Mouse (Mus musculus): ENCODE results near the gene Cxcl17. TPM values are rescaled to one million over a fixed set of nuclear protein-coding genes. Genes with fewer than 3 reads are reported as not detected.

Cxcl17 gene
- polyA plus RNA-seq, 1 experiment from 2014 or later, result 0.30 TPM

DNA sequence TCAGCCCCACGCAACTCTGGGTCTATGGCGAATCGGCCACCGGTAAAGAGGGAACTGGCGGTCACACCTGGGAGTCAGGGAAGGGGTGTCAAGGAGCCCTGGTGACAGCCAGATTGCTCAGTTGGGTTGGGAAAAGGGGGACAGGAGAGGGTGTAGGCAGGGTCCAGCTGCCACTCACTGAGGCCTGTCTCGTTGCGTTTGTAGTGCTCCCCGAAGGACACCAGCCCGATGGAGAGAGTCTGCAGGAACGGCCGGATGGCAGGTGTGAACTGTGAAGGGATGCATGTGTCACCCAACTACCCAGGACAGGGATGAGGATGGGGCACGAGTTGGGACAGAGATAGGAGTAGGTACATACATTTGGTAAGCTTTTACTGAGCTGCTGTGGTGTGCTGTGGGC is 27.4 kb downstream of the Cxcl17 start:
- Histone ChIP-seq H3K27me3 (peaks cover 11% of the 10 kb centered on the region), H3K4me3 (no peak overlapping the region), H3K9ac (no peak overlapping the region), H3K4me1 (peaks cover 7% of the 10 kb centered on the region; the same call in 1 of the 2 replicates), H3K4me2 (replicated peaks) (no peak overlapping the region), H3K9me3 (replicated peaks) (no peaks in the 10 kb centered on the region), H3K27ac (no peak overlapping the region), H3K36me3 (peaks cover 54% of the 10 kb centered on the region)
- WGBS, result 91% methylated on average over 12 of the region's 12 CpGs
- no peak for ATAC-seq (ENCODE audit: low FRiP score)

DNA sequence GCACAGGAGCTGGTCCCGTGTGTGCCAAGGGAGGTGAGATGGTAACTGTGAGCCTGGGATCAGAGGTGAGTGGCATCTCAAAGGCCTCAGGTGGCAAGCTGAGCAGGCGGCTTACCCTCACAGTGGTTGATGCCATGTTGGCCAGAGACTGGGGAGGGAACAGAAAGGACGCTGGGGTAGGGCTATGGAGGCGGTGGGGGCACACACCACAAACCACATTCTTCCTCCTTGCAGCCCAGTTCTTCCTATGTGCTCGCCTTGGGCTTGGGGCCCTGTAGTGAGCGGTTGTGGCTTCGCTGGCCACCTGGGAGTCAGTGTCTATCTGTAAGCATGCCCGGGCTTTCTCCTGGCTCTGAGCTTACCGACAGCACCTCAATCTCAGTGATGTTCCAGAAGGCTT is 27.9 kb downstream of the Cxcl17 start:
- H3K4me3 ChIP-seq, result no peak overlapping the region
- H3K36me3 ChIP-seq, result peaks cover 54% of the 10 kb centered on the region
- no peak overlapping the region for H3K4me2 ChIP-seq (replicated peaks)
- peaks cover 6% of the 10 kb centered on the region for H3K4me1 ChIP-seq
- 91% methylated on average over 9 of the region's 9 CpGs for WGBS
- H3K27ac ChIP-seq, result no peak overlapping the region
- no peaks in the 10 kb centered on the region for H3K9me3 ChIP-seq (replicated peaks)
- ATAC-seq (ENCODE audit: low FRiP score), result no peak
- peaks cover 13% of the 10 kb centered on the region for H3K27me3 ChIP-seq
- H3K9ac ChIP-seq, result no peak overlapping the region

- H3K9ac ChIP-seq, result no peak overlapping the region
- peaks cover 13% of the 10 kb centered on the region for H3K27me3 ChIP-seq
- 87% methylated on average over 13 of the region's 13 CpGs for WGBS
- peaks cover 54% of the 10 kb centered on the region for H3K36me3 ChIP-seq
- no peak overlapping the region for H3K4me2 ChIP-seq (replicated peaks)
- H3K4me1 ChIP-seq, result peaks cover 9% of the 10 kb centered on the region
- ATAC-seq (ENCODE audit: low FRiP score), result no peak
- H3K4me3 ChIP-seq, result no peak overlapping the region
- H3K27ac ChIP-seq, result no peak overlapping the region
- H3K9me3 ChIP-seq (replicated peaks), result no peaks in the 10 kb centered on the region
Observed at GRCm38 (mm10) chr7:25384318-25384717, 28.4 kb downstream of the Cxcl17 start.

- Histone ChIP-seq H3K36me3 (peaks cover 54% of the 10 kb centered on the region), H3K9me3 (replicated peaks) (no peaks in the 10 kb centered on the region), H3K27me3 (peaks cover 13% of the 10 kb centered on the region), H3K9ac (no peak overlapping the region), H3K27ac (no peak overlapping the region), H3K4me1 (peaks cover 13% of the 10 kb centered on the region), H3K4me2 (replicated peaks) (no peak overlapping the region), H3K4me3 (no peak overlapping the region)
- ATAC-seq (ENCODE audit: low FRiP score), result no peak
- WGBS, result 78% methylated on average over 4 of the region's 4 CpGs
Observed at GRCm38 (mm10) chr7:25383891-25384290, 28.8 kb downstream of the Cxcl17 start.

DNA sequence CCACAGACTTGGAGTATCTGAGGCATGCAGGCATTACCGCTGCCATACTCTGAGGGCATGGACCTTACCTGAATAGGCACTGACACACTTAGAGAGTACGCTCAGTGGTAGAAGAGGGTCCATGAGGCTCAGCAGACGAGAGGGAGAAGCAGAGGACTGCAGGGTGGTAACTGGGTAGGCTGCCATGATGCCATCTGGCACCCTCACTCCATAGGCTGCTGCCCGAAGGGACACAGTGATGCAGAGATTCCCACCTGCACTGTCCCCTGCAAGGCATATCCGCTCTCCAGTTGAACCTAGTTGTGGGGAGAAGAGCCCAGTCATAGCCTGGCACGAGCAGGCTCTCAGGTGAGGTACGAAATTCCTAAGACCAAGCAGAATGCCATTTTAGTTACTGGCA is 29.3 kb downstream of the Cxcl17 start:
- Histone ChIP-seq H3K27ac (no peak overlapping the region), H3K27me3 (peaks cover 13% of the 10 kb centered on the region), H3K4me3 (no peak overlapping the region), H3K4me2 (replicated peaks) (no peak overlapping the region), H3K9me3 (replicated peaks) (no peaks in the 10 kb centered on the region), H3K4me1 (peaks cover 14% of the 10 kb centered on the region), H3K9ac (no peak overlapping the region), H3K36me3 (peaks cover 54% of the 10 kb centered on the region)
- ATAC-seq (ENCODE audit: low FRiP score), result no peak
- 91% methylated on average over 7 of the region's 7 CpGs for WGBS

- ATAC-seq (ENCODE audit: low FRiP score), result no peak
- H3K27me3 ChIP-seq, result peaks cover 14% of the 10 kb centered on the region
- no peak overlapping the region for H3K9ac ChIP-seq
- H3K9me3 ChIP-seq (replicated peaks), result no peaks in the 10 kb centered on the region
- no peak overlapping the region for H3K4me2 ChIP-seq (replicated peaks)
- peaks cover 14% of the 10 kb centered on the region for H3K4me1 ChIP-seq
- no peak overlapping the region for H3K27ac ChIP-seq
- H3K4me3 ChIP-seq, result no peak overlapping the region
- H3K36me3 ChIP-seq, result peaks cover 46% of the 10 kb centered on the region
Observed at GRCm38 (mm10) chr7:25382541-25382940, 30.1 kb downstream of the Cxcl17 start.

- Histone ChIP-seq H3K27ac (no peak overlapping the region), H3K27me3 (peaks cover 16% of the 10 kb centered on the region), H3K36me3 (peaks cover 37% of the 10 kb centered on the region), H3K9ac (no peak overlapping the region), H3K4me2 (replicated peaks) (no peak overlapping the region), H3K9me3 (replicated peaks) (no peaks in the 10 kb centered on the region), H3K4me3 (no peak overlapping the region), H3K4me1 (peaks cover 20% of the 10 kb centered on the region)
- no peak for ATAC-seq (ENCODE audit: low FRiP score)
- 32% methylated on average over 3 of the region's 3 CpGs for WGBS
Observed at GRCm38 (mm10) chr7:25381284-25381680, 31.4 kb downstream of the Cxcl17 start.

- ATAC-seq (ENCODE audit: low FRiP score), result no peak; the same call in 1 of the 2 replicates
- 0 out of 2 replicates have a peak overlapping the region, but pooled peaks have one; percentile 64 for H3K9ac ChIP-seq
- peaks cover 20% of the 10 kb centered on the region for H3K4me1 ChIP-seq
- H3K27ac ChIP-seq, result no peak overlapping the region
- peaks cover 31% of the 10 kb centered on the region for H3K36me3 ChIP-seq
- H3K4me3 ChIP-seq, result peak overlapping the region; percentile 32
- WGBS, result 61% methylated on average over 18 of the region's 18 CpGs
- H3K9me3 ChIP-seq (replicated peaks), result no peaks in the 10 kb centered on the region
- H3K27me3 ChIP-seq, result peaks cover 16% of the 10 kb centered on the region
- H3K4me2 ChIP-seq (replicated peaks), result peak overlapping the region; percentile 70
Observed at GRCm38 (mm10) chr7:25380392-25381283, 32.0 kb downstream of the Cxcl17 start.

DNA sequence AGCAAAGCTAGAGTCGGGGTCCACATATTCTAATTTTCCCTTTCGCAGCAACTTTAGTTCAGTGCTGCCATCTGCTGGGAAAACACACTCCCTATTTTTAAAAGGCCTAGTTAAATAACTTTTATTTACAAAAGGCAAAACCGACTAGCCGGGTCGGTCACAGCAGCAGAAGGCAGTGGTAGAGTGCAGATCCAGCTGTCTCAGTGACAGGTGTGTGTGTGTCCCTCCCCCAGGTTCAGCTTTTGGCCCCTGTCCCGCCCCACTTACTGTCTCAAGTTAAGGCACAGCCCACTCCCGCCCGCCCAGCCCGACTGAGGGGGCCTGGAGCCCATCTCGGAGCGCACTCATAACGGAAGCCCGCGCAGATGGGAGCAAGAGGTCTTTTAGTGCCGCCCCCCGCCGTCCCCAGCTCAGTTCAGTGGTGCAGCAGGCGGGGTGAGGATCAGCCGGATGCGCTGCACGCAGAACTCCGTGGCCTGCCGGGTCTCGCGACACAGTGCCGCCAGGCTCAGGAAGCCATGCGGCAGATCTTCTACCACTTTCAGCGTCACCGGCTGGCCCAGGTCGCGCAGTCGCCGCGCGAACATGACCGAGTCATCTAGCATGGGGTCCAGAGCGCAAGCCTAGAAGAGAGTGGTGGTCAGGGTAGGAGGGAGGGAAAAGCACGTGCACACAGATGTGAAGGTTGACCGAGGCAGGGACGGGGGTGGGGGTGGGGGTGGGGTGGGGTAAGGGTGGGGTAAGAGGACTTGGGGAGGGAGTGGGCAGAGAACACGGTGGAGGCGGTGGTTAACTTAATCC is 32.9 kb downstream of the Cxcl17 start:
- Histone ChIP-seq H3K36me3 (peaks cover 23% of the 10 kb centered on the region), H3K9me3 (replicated peaks) (no peaks in the 10 kb centered on the region), H3K27me3 (peaks cover 16% of the 10 kb centered on the region), H3K4me2 (replicated peaks) (peak overlapping the region; percentile 70), H3K27ac (no peak overlapping the region), H3K4me3 (peak overlapping the region; percentile 32), H3K4me1 (peaks cover 20% of the 10 kb centered on the region), H3K9ac (peak overlapping the region; percentile 64)
- under 1% methylated on average over 42 of the region's 42 CpGs for WGBS
- peak; percentile 46 for ATAC-seq (ENCODE audit: low FRiP score)

DNA sequence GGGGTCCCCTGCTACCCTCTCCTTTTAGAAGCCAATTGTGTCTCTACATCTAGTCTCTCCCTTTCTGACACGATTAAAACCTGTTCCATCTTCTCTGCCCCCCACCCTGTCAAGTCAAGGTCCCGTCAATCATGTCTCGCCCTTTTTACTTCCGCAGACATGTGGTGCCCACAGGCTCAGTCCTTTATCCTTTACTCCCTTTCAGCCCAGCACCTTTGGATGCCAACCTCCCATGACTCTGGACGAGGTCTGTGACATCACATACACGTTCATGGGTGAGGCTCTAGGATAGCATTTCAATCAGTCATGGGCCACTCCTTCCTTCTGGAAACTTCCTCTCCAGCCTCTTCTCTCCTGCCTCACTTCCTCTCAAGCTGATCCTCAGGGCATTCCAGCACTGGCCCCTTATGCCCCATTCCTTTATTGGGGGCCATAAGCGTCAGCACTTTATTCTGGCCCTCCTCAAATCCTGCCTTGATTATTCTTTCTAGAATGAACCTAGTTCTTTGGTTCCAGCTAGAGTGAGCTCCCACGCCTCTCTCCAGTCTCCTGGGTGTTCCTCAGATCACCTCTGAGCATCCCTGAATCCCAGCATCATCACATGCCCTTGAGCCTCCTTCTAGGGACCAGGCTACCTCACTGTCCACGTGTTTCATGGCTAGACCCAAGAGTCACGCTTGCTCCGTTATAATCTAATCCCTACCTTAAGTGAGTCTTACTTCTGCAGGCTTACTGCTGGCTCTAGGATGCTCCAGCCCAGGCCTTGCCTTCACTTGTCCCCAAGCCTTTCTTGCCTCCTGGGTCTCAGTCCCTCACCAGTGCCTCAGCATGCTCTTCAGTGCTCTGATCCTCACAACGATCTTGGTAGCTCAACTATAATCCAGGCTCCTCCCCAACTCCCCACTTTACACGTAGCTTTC is 34.2 kb downstream of the Cxcl17 start:
- Histone ChIP-seq H3K9me3 (replicated peaks) (no peaks in the 10 kb centered on the region), H3K27me3 (peaks cover 16% of the 10 kb centered on the region), H3K4me1 (peaks cover 20% of the 10 kb centered on the region), H3K9ac (no peak overlapping the region), H3K36me3 (peaks cover 9% of the 10 kb centered on the region), H3K4me2 (replicated peaks) (no peak overlapping the region), H3K27ac (no peak overlapping the region), H3K4me3 (no peak overlapping the region)
- 84% methylated on average over 13 of the region's 13 CpGs for WGBS
- ATAC-seq (ENCODE audit: low FRiP score), result no peak

- Histone ChIP-seq H3K4me2 (replicated peaks) (peak overlapping the region; percentile 46), H3K36me3 (no peaks in the 10 kb centered on the region), H3K27me3 (peaks cover 16% of the 10 kb centered on the region), H3K4me3 (peak overlapping the region; percentile 29), H3K27ac (no peak overlapping the region), H3K4me1 (peaks cover 20% of the 10 kb centered on the region), H3K9me3 (replicated peaks) (no peaks in the 10 kb centered on the region), H3K9ac (no peak overlapping the region; the same call in 1 of the 2 replicates)
- no peak for ATAC-seq (ENCODE audit: low FRiP score)
- 41% methylated on average over 8 of the region's 8 CpGs for WGBS
Observed at GRCm38 (mm10) chr7:25377100-25377700, 35.5 kb downstream of the Cxcl17 start.

All from hindbrain, embryonic 12.5 days (tissue).